Comparison of ENCODE assay signal across 8 mouse cellular contexts in genomic region chr17:31295215-31295891, GRCm38 (mm10). TPM values are rescaled to one million over a fixed set of nuclear protein-coding genes. Genes with fewer than 3 reads are reported as not detected.
DNase-seq lines count a peak whose midpoint lies in the region; ATAC-seq lines count a peak whose summit lies in the region.

No protein-coding gene starts in this region.

- no peaks in the 10 kb centered on the region for H3K36me3 ChIP-seq in limb, embryonic 11.5 days (ENCODE audit: control insufficient read depth, insufficient read depth, low read length)

- H3K4me2 ChIP-seq in limb, embryonic 11.5 days (ENCODE audit: low read depth, severe bottlenecking) = peak overlapping the region; percentile 93

- 21% methylated on average over 25 of the region's 25 CpGs for WGBS in limb, embryonic 11.5 days

- no peak overlapping the region for H3K27ac ChIP-seq in limb, embryonic 11.5 days (replicated peaks; ENCODE audit: low read depth, low read length)

- peak; percentile 33 for DNase-seq in kidney, adult 18-20 months
- DNase-seq in kidney, adult 8-10 months = no peak
- peak; percentile 52 for DNase-seq in brain, adult 2 months (ENCODE audit: low read depth, low spot score)
- no peak for DNase-seq in limb, embryonic 11.5 days (ENCODE audit: low spot score)
- peak; percentile 76 to 89 for DNase-seq in spleen, postnatal 4 days (ENCODE audit: low spot score in 2 of 2)
- DNase-seq in ovary, postnatal 10 days (ENCODE audit: low spot score) = no peak

- H3K9ac ChIP-seq in limb, embryonic 11.5 days (ENCODE audit: low read length) = 0 out of 2 replicates have a peak overlapping the region, but pooled peaks have one; percentile 1

- H3K9me3 ChIP-seq in limb, embryonic 11.5 days (ENCODE audit: control insufficient read depth, low read length) = no peaks in the 10 kb centered on the region

- peak overlapping the region; percentile 45 for H3K4me3 ChIP-seq in limb, embryonic 11.5 days (ENCODE audit: low read depth, low read length)

- peak; percentile 61 for ATAC-seq in granulocyte monocyte progenitor cell, adult 5-6 weeks (replicated peaks; ENCODE audit: poor library complexity, severe bottlenecking)
- ATAC-seq in limb, embryonic 11.5 days (ENCODE audit: insufficient number of reproducible peaks, low FRiP score, low TSS enrichment, low read depth) = no peak
- peak; percentile 73 for ATAC-seq in megakaryocyte-erythroid progenitor cell, adult 5-6 weeks (replicated peaks; ENCODE audit: low FRiP score, low TSS enrichment, poor library complexity, severe bottlenecking)

- H3K27me3 ChIP-seq in limb, embryonic 11.5 days (ENCODE audit: control insufficient read depth, insufficient read depth, low read length) = peaks cover 18% of the 10 kb centered on the region

- H3K4me1 ChIP-seq in limb, embryonic 11.5 days (ENCODE audit: control insufficient read depth, insufficient read depth, low read length) = peaks cover 8% of the 10 kb centered on the region

RNA-seq across cellular contexts. Expression of gene Slc37a1, which starts 8.8 kb away (rescaled TPM):
- 6.2 and 8.0 TPM in 2 replicates for total RNA-seq in granulocyte monocyte progenitor cell, adult 5-6 weeks (2014; fragmentation: Nextera tagmentation)
- 7.4 and 8.4 TPM in 2 replicates for total RNA-seq in granulocyte monocyte progenitor cell, adult 5-6 weeks (2017)
- polyA plus RNA-seq in limb, embryonic 11.5 days (2014; fragmentation: Nextera tagmentation; extraction: Ambion mirVana) = 1.7 and 1.8 TPM in 2 replicates
- total RNA-seq in megakaryocyte-erythroid progenitor cell, adult 5-6 weeks (2014; fragmentation: Nextera tagmentation) = 7.8 and 13.8 TPM in 2 replicates
- 3.6 and 8.6 TPM in 2 replicates for total RNA-seq in megakaryocyte-erythroid progenitor cell, adult 5-6 weeks (2017)

RNA-seq across cellular contexts. Expression of gene Rsph1, which starts 18.2 kb away (rescaled TPM):
- 3.6 TPM in 1 of 2 replicates, not detected in the other for total RNA-seq in granulocyte monocyte progenitor cell, adult 5-6 weeks (2014; fragmentation: Nextera tagmentation)
- 0.88 and 1.2 TPM in 2 replicates for total RNA-seq in granulocyte monocyte progenitor cell, adult 5-6 weeks (2017)
- polyA plus RNA-seq in limb, embryonic 11.5 days (2014; fragmentation: Nextera tagmentation; extraction: Ambion mirVana) = 0.44 and 0.73 TPM in 2 replicates
- 6.8 TPM in 1 of 2 replicates, not detected in the other for total RNA-seq in megakaryocyte-erythroid progenitor cell, adult 5-6 weeks (2014; fragmentation: Nextera tagmentation)
- total RNA-seq in megakaryocyte-erythroid progenitor cell, adult 5-6 weeks (2017) = 0.95 TPM in 1 of 2 replicates, not detected in the other

Comparison
In these comparisons a context has a peak if more than half of its experiments do, and no peak if none do; other contexts are left out.
1. DNase-seq: peak in kidney, adult 18-20 months (single experiment), brain, adult 2 months (single experiment) and spleen, postnatal 4 days (2 of 2); none in kidney, adult 8-10 months (0 of 2), limb, embryonic 11.5 days (single experiment) and ovary, postnatal 10 days (single experiment).